Mouse (Mus musculus) embryonic fibroblast, embryonic 13.5 days (primary cell): ENCODE measurements around the gene Kcnmb2.

Experiments used
- CTCF ChIP-seq: IDR thresholded peaks from 2 replicates; pipeline ENCODE4 v1.5.1; 2011; ENCODE audit warnings: mild to moderate bottlenecking, control low read depth, low read length, moderate library complexity, borderline replicate concordance; ENCODE audit not compliant: insufficient read depth
- POLR2A ChIP-seq: IDR thresholded peaks from 2 replicates; pipeline ENCODE4 v1.6.1; 2011; ENCODE audit warnings: low read depth, mild to moderate bottlenecking, control low read depth, low read length, moderate library complexity

GRCm38 (mm10) chr3:32149851-32150570 is 247.7 kb downstream of the Kcnmb2 start:
- TF ChIP-seq CTCF (no peak), POLR2A (no peak)
